Mouse (Mus musculus) ES-Bruce4 (cell line): Measurements from ENCODE around the gene Unc5a. TPM values are rescaled to one million over a fixed set of nuclear protein-coding genes. Genes with fewer than 3 reads are reported as not detected.
A peak's percentile ranks its signal among the peaks of the same experiment; 100 is the strongest.

ENCODE experiments used
- H3K27ac ChIP-seq: 2 replicates; pipeline ENCODE4 v1.5.1; 2012; ENCODE audit warnings: low read length, inconsistent platforms; ENCODE audit not compliant: insufficient read depth
- H3K27me3 ChIP-seq: 2 replicates; pipeline ENCODE4 v1.6.1; 2012; ENCODE audit warnings: mild to moderate bottlenecking, low read length, inconsistent platforms; ENCODE audit not compliant: control insufficient read depth, poor library complexity, insufficient read depth, severe bottlenecking
- H3K36me3 ChIP-seq: 2 replicates; pipeline ENCODE4 v1.6.1; 2012; ENCODE audit warnings: inconsistent platforms, mild to moderate bottlenecking, low read length, moderate library complexity; ENCODE audit not compliant: control insufficient read depth, poor library complexity, insufficient read depth, severe bottlenecking
- H3K4me1 ChIP-seq: one replicate; pipeline ENCODE4 v1.8.1; 2011; ENCODE audit warnings: low read length; ENCODE audit not compliant: control insufficient read depth, insufficient read depth
- H3K4me3 ChIP-seq: 2 replicates; pipeline ENCODE4 v1.5.1; 2011; ENCODE audit warnings: low read depth, mild to moderate bottlenecking, low read length
- H3K9ac ChIP-seq: 2 replicates; pipeline ENCODE4 v1.6.1; 2012; ENCODE audit warnings: low read depth, mild to moderate bottlenecking, inconsistent platforms; ENCODE audit not compliant: poor library complexity, severe bottlenecking
- H3K9me3 ChIP-seq: replicated peaks from 2 replicates; pipeline ENCODE4 v1.6.1; 2012; ENCODE audit warnings: mild to moderate bottlenecking, low read length, inconsistent platforms; ENCODE audit not compliant: control insufficient read depth, poor library complexity, insufficient read depth, severe bottlenecking
- CTCF ChIP-seq: IDR thresholded peaks from one replicate; pipeline ENCODE4 v1.8.1; 2011; ENCODE audit warnings: low read depth, low read length
- EP300 ChIP-seq: IDR thresholded peaks from 2 replicates; pipeline ENCODE4 v1.6.1; 2011; ENCODE audit warnings: low read depth, low read length; ENCODE audit not compliant: insufficient read depth
- POLR2A ChIP-seq: IDR thresholded peaks from one replicate; pipeline ENCODE4 v1.8.1; 2011; ENCODE audit warnings: low read length; ENCODE audit not compliant: insufficient read depth
- polyA plus RNA-seq: library from polyadenylated mRNA; stranded (reverse); fragments of >200 nt; gene quantifications from 2 replicates; pipeline ENCODE4 v1.2.4, GENCODE M21; 2011; ENCODE audit warnings: low read depth; ENCODE audit not compliant: missing spikeins, insufficient read depth, insufficient read length

The Unc5a gene
- polyA plus RNA-seq, 1 experiment, result 0.66 TPM

DNA sequence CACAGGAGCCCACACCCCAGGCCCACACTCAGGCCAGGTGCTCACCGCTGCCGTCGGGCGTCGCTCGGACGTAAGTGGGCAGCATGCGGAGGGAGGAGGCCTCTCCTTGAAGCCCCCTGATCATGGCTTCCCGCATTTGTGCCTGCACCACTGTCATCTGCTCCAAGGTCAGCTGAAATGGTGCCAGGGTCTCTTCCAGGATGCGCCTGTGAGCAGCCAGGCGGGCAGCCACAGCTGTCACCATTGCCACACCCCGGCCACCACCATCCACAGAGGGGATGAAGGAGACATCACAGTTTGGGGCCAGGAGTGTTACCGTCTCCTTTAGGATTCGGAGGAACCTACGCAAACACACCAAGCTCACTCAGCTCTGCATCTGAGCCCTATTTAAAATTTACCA lies 61.9 kb downstream of the Unc5a start:
- Histone ChIP-seq H3K4me3 (no peak overlapping the region), H3K9me3 (no peaks in the 10 kb centered on the region), H3K9ac (no peak overlapping the region), H3K27ac (no peak overlapping the region), H3K4me1 (no peaks in the 10 kb centered on the region), H3K27me3 (no peaks in the 10 kb centered on the region), H3K36me3 (no peaks in the 10 kb centered on the region)
- TF ChIP-seq EP300, result no peak
- TF ChIP-seq POLR2A, result no peak
- no peak for TF ChIP-seq CTCF

DNA sequence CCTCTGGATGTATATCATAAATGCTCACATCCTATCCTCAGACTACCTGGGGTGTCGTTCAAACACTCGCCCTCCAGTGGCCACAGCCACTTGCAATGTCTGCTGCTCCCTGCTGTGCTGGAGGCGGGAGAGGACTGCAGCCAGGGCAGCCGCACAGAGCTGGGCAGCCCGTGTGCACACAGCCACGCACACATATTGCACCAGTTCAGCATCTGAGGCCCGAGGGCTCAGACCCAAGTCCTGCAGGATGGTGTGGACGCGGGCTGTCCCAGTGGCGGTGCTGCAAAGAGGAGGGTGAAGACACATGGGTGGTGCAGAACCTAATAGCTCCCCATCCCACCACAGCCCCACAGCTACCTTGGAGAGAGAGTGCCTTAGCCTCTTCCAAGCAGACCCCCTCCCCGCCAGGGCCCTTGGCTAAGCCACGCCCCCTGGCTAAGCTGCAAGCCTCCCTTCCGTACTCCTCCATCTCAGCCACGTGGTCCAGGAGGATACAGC lies 62.8 kb downstream of the Unc5a start:
- Histone ChIP-seq H3K36me3 (no peaks in the 10 kb centered on the region), H3K4me1 (no peaks in the 10 kb centered on the region), H3K27me3 (no peaks in the 10 kb centered on the region), H3K9me3 (no peaks in the 10 kb centered on the region), H3K4me3 (peak overlapping the region; percentile 55), H3K27ac (no peak overlapping the region), H3K9ac (no peak overlapping the region)
- no peak for TF ChIP-seq EP300
- TF ChIP-seq POLR2A, result no peak
- no peak for TF ChIP-seq CTCF

GRCm38 (mm10) chr13:55013702-55014344 lies 64.6 kb downstream of the Unc5a start:
- no peak overlapping the region for H3K27ac ChIP-seq
- H3K4me1 ChIP-seq, result no peaks in the 10 kb centered on the region
- no peaks in the 10 kb centered on the region for H3K27me3 ChIP-seq

DNA sequence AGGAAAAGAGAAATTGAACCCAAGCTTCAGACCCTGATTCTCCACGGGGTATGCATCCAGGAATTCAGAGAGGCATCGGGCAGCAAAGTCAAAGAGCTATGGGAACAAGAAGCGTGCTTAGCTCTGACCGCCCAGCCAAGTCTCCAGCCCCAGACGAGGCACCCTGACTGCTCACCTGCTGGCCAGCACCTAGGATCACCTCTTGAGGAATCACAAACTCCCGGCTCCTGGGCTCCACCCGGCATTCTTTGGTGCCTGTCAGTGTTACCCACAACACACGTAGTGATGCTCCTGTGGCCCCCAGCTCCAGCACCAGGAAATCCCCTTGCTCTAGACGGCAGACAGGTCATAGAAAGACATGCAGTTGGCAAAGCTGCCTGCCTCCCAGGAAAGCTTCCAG lies 65.2 kb downstream of the Unc5a start:
- Histone ChIP-seq H3K4me1 (no peaks in the 10 kb centered on the region), H3K9me3 (no peaks in the 10 kb centered on the region), H3K27me3 (no peaks in the 10 kb centered on the region), H3K9ac (no peak overlapping the region), H3K36me3 (no peaks in the 10 kb centered on the region), H3K4me3 (no peak overlapping the region), H3K27ac (no peak overlapping the region)
- TF ChIP-seq CTCF (no peak), POLR2A (no peak), EP300 (no peak)

More at GRCm38 (mm10) chr13:55013702-55014344, 64.6 kb downstream of the Unc5a start:
- Histone ChIP-seq H3K9ac (no peak overlapping the region), H3K9me3 (no peaks in the 10 kb centered on the region), H3K36me3 (no peaks in the 10 kb centered on the region), H3K4me3 (no peak overlapping the region)
- TF ChIP-seq EP300, result no peak
- TF ChIP-seq POLR2A, result no peak
- TF ChIP-seq CTCF, result no peak

- no peak overlapping the region for H3K27ac ChIP-seq
- TF ChIP-seq CTCF (no peak), EP300 (no peak), POLR2A (no peak)
- no peaks in the 10 kb centered on the region for H3K27me3 ChIP-seq
Observed at GRCm38 (mm10) chr13:55017154-55017897, 68.1 kb downstream of the Unc5a start.

More at GRCm38 (mm10) chr13:55017154-55017897, 68.1 kb downstream of the Unc5a start:
- no peak overlapping the region for H3K4me3 ChIP-seq
- no peak overlapping the region for H3K9ac ChIP-seq
- no peaks in the 10 kb centered on the region for H3K4me1 ChIP-seq
- H3K36me3 ChIP-seq, result no peaks in the 10 kb centered on the region
- no peaks in the 10 kb centered on the region for H3K9me3 ChIP-seq
